Mouse (Mus musculus) cerebellum, adult (tissue): ENCODE measurements around the gene Tbcd.

Experiments used
- ATAC-seq: cut with Nextera tagmentation; 2 replicates; pipeline ENCODE4 v1.9.2; 2017; ENCODE audit warnings: mild to moderate bottlenecking, moderate library complexity, mixed read lengths; ENCODE audit not compliant: insufficient number of reproducible peaks, low FRiP score, low TSS enrichment

Gene Tbcd

DNA sequence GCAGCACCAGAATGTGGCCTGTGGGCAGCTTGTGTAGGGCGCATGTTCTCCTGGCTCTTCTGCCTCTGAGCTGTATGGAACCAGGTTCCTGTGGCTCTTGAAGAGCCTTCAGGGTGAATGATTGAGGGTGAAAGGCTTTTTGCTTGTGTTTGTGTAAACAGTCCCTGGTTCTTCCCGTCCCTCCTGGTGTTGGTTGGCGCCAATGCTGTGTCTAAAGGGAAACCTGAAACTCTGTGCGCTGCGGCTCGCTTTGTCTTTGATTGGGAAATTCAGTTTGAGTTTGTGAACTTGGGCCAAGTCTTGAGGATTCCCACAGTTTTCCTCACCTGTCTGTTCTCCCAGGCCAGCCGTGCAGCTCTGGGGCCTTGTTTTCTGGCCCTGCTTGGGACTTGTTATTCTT, 72.4 kb downstream of the Tbcd start:
- ATAC-seq: no peak

DNA sequence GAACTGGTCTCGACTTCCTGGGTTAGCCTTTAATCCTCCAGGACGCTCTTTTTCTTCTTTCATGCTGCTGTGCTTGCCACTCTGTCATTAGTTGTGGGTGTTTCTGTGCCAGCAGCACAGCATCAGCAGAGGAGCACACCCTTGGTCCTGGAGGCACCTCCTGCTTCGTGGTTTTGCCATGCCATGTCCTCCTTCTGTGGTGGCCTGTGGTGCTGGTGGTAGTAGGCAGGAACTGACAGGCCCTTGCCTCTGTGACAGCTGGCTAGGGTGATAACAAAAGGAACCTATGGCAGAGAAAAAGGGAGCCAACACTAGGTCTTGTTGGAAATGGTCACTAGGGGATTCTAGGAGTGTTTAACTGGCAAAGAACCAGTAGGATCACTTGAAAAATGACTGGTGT, 78.0 kb downstream of the Tbcd start:
- no peak for ATAC-seq

DNA sequence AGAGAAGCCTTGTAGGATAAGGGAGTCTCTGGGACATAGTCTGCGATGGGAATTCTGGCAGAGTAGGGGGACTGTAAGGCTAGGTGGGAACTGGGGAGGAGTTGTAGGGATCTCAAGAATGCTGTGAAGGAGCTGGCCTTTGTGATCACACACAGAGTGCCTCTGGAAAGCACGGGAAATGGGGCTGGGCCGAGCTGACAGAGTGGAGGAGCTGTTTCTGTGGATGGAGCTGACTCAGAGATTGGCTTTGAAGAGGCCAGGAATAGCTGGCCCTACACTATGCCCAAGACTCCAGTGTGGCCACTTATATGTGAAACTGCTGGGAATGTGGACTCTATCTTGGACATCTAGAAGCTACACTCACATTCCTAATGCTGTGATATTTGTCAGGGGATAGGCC, 84.8 kb downstream of the Tbcd start:
- ATAC-seq: no peak

DNA sequence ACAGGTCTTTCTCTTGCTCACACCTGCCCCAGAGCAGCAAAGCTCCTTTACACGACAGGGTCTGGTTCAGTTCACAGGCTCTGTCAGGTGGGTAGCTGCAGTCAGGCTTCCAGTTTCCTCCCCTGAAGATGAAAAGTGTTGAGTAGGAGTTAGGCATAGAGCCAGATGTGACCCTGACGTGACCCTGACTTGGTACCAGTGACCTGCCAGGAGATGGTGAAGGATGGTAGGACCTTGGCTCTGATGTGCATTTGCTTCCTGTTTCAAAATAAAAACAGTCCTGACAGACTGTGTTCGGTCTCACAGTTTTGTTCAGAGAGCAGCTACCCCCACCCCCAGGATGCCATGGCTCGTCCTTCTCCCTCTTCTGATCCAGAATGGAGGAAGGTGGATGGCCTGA, 90.7 kb downstream of the Tbcd start:
- no peak for ATAC-seq

DNA sequence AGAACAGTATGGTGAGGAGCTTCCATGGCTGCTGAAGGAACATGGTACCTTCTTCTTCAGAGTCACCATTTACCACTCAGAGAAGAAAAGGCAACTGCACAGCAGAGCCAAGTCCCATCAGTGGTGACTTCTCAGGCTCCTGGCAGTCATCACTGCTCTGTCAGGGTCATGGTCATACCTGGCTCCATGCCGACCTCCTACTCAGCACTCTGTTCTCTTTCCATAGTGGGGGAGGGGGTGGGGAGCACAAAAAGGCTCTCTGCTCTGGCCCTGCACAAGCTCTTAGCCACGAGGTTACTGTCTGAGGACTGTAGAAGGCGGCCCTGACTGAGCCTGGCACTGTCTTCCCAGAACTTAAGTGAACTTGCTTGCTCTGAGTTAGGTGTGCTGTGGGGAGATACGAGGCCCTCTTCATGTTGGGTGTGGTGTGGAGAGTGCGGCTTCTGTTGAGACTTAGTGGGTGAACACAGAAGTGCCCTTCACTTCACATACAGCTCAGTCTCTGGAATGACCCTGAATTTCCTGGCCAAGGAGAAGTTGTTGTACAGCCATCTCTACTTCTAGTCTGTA, 91.6 kb downstream of the Tbcd start:
- 0 out of 2 replicates have a peak, but pooled peaks have one; percentile 17 for ATAC-seq

DNA sequence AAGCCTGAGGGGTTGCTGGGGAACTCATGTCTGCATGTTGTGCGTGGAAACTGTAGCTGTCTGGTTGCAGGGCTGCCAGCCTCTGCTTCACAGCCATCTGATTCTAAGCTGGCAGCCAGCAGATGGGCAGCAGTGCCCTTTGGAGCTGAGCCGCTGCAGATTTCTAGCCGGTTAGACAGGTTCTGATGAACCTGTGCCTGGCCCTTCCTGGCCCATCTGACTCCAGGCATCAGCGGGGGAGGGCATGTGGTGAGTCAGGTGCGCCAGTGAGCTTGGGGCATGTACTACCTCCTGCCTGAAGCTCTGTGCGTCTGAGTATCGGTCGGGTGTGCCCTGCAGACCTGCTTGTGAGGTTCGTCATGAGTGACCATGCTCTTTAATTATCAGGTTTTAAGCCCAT, 92.2 kb downstream of the Tbcd start:
- peak; percentile 90 for ATAC-seq

DNA sequence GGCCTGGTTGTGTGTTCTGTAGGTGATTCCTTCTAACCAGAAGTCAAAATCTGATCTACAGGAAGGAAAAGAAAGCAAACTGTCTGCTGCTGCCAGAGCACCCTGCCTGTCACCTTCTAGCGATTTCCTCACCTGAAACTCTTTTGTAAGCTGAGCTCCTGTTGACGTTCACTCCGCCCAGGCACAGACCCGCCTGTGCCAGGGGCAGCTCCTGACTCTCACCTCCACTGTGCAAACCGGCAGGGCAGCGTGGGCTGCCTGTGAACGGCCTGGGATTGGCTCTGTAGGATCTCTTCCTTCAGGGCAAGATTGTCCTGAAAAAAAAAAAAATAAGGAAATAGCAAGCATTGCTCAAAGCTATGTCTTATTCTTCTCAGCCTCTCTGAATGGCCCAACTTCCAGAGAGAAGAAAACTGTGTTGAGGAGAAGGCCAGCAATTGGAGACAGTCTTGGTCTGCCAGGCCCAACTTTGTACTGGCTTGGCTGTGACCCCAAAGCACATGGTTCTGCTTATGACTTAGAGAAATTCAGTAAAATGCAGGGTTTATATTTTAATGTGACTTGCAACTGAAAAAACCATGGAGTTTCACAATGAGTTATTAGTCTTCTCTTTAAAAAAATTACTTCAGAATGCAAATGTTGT, 93.1 kb downstream of the Tbcd start:
- ATAC-seq: no peak

DNA sequence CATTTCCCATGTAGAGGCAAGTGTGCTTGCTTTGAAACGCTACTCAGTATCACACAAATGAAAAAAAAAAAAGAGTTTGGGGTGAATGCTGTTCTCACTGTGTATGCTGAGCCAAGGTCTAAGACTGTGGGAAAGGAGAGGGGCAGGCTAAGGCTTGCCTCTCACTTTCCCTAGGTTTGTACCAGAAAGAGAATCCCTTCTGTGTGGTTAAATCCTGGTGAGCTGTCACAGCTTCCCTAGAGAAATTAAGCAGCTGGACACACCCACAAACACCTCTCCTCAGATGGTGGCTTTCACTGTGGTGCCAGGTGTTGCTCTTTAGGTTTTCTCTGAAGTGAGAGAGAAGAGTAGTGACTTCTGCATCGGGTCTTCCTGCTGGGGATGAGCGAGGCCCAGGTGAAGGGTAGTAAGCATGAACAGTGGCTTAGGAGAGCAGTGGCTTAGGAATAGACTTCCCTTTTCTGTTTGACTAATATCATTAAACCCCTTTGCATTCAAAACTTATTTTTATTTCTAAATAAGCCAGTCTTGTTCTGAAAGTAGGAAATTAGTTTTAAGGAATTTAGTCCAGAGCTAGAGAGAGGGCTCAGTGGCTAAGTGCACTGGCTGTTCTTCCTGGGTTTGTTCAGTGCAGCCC, 93.8 kb downstream of the Tbcd start:
- ATAC-seq: no peak

DNA sequence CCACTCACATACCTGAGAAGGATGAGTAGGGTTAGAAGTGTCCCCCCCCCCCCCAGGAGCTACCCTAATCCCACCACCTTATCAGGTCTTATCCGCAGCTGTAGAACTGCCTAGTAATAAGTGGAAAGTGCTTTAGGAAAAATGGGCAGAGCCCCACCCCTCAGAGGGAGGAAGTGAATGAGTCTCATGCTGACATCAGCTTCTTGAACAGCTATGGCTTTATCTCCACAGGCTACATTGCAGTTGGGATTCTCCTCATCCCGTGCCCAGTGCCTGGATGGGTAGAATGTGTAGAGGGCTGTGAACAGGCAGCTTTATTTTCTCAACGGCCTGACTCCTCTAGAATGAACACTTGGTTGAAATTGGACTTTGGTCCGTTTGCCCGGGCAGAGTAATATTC, 95.5 kb downstream of the Tbcd start:
- ATAC-seq: no peak

DNA sequence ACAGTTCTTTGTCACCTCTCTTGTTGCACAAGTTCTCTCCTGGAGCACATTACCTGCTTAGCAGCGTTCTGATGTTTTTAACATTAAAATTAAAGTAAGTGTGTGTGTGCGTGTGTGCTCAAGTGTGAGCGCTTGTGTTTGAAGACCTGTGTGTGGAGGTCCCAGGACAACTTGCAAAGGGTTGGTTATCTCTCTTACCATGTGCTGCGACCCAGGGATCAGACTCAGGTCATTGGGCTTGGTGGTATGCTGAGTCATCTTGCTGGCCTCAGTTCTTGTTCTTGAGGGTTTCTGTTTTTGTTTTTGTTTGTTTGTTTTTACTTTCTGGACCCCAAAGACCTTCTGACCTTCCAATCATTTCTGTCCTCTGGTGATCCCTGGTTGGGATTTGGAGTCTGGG, 96.2 kb downstream of the Tbcd start:
- no peak for ATAC-seq

DNA sequence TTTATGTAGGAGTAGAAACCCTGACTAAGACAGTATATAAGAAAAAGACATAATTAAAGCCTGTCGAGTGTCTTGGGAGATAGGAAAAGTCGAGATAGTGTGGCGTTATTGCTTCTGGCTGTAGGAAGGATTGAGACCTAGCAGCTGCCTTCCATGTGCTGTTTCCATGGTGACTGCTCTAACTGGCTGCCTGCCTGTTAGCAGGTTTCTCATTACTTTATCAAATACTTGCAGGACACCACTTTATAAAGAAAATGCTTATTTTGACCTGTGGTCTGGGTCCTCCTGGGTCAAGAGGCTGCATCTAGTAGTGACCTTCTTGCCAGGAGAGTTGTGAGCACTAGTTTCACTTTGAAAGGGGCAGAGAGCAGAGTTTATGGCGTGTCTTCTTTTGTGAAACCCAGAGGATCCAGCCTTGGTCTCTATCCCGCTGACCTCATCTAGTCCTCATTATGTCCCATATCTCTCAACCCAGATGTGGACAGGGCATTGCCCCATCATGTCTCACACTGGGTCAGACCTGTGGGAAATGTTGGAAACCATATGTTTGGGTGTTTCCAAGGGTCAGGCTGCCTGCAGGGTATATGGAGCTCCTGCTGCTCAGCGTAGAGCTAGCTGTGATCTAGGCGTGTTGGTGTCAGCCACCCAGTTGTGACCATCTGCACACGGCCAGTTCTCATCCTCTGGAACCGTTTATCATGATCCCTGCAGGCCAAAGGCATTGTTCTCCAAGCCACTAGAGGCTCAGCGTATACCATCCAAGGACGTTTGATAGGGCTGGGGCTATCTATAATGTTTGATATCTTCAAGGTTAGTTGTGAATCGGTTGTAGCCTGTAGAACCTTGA, 97.5 kb downstream of the Tbcd start:
- no peak for ATAC-seq

DNA sequence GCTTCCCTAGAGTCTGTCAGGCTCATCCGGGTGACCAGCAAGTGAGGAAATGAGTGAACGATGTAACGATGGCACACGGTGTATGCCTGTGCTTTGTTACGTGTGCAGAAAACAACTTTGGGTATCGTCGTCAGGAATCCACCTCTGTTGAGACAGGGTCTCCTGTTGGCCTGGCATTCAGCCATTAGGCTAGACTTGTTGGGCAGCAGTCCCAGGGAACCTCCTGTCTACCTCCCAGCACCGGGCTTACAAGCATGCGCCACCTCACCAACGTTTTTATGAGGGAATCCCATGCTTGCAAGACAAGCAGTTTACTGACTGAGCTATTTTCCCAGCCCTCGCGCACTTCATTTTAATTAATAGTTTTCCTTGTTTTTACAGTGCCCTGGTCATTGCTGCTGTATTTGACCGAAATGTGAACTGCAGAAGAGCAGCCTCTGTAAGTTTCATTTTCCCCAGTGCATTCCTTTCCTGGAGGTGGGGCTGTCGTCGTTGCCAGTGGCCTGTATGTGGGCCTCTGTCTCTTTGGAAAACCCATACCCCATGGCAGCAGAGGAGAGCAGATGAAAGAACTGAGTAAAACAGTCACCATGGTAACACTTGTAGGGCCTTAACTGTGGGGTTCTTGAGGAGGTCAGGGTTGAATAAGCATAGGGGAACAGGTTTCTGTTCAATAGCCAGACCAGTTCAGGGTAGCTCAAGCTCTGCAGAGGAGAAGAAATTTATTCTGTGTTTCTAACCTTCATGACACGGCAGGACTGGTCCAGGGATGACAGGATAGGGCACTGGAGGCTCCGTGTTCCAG, 98.3 kb downstream of the Tbcd start:
- no peak for ATAC-seq

DNA sequence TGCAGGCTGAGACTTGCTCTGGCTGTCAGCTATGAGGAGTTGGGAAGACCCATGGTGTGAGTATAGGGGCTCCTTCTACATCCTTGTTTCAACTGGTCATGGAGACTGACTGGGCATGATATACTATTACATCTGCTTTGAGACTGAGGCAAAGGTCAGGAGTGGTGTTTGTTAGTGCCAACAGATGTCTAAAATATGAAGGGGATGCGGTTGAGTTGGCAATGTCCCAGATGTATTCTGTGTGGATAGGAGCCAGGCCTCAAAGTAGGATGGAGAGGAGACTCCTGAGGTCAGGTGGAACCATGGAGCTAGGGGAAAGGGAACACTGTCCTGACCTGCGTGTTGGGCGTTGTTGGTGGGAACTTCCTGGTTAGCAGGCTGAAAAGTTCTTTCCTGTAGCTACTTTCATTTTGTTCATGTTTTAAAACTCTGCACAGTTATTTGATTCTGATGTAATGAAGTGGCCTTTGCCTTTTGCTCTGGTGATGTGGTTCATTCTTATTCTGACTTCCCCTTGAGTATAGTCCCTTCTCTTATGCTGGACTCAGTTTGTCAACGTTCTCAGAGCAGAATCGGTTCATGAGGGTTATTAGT, 99.6 kb downstream of the Tbcd start:
- no peak for ATAC-seq

DNA sequence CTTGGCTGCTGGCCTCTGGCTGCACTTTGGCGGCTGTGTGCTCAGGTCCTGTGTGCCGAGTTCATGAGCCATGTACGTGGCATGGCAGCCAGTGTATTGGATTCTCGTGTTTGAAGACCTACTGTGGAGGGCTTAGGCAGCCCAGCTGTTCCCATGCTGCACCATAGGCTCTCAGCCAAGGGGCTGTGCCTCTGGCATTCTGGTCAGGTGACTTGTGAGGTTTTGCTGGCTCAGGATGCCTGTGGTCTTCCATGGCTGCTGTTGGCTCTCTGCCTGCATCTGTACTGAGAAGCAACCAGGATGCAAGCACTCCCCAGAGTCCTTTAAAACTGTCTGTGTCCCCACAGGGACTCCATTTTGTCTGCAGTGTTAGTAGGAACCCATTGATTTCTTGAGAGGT, 100.4 kb downstream of the Tbcd start:
- no peak for ATAC-seq

DNA sequence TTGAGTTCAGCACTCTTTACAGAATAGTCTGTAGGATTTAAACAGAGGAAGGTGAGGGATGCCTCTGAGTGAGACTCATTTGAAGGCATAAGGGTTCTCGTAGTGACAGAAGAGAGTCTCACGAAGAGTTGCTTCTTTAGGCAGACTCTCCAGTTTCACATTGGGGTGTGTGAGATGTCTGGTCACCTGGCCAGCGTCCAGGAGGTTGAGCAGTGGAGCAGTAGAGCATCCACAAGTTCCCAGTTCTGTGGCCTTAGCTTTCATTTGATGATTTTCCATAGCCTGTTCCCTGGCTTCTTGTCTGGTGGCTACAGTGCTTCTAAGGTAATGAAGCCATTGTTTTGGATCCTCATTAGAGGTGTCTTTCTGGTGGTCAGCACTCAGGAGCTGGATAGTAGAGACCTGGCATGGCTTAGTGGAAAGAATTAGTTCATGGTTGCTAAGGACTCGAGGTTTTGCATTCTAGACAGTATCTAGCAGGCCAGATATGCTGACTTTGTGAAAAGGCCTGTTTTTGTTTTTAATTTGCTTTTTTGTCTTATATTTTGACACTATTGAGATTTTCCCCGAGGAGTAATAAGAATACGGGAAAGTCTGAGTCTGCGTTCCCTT, 101.2 kb downstream of the Tbcd start:
- ATAC-seq: no peak

DNA sequence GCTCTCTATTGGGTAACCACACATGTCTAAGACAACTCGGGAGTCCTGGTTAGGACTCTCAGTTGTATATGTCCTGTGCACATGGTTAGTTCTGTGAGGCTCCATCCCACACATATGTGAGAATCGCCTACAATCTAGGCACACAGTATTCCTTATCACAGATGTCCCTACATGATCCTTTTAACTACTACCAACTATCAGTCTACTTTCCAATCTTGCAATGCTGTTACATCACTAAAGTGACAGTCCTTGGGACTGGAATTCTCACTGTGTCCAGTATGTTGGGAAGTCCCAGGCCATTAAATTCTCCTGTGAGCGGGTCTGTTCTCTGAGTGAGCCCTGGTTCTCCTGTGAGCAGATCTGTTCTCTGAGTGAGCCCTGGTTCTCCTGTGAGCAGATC, 101.7 kb downstream of the Tbcd start:
- ATAC-seq: no peak

DNA sequence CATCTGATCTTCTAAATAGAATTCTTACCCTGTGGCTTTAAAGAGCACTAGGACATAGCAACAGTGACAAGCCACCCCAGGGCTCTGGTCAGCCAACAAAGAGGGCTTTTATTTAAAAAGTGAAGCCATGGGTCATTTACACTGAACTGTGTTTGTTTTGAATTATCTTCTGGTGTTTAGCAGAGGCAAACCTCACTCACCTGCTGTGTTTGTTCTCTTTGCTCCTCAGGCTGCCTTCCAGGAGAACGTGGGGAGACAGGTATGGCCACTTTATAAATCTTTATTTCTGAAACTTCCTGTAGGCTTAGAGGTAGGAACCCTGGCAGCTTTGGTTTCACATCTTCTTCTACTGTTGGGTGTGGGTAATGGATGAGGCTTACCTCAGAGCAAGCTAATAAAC, 105.0 kb downstream of the Tbcd start:
- no peak for ATAC-seq

DNA sequence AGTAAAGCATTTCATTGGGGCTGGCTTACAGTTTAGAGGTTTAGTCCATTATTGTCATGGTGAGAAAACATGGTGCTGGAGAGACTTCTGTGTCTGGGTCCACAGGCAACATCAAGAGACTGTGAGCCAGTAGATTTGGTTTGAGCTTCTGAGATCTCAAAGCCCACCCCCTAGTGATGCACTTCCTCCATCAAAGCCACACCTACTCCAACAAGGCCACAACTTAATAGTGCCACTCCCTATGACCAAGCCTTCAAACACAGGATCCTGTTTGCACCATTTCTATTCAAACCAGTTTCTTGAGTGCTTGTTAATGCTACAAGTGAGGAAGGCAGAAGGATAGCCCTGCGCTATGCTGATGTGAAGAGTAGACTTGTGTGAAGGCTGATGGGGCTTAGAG, 106.2 kb downstream of the Tbcd start:
- ATAC-seq: no peak

DNA sequence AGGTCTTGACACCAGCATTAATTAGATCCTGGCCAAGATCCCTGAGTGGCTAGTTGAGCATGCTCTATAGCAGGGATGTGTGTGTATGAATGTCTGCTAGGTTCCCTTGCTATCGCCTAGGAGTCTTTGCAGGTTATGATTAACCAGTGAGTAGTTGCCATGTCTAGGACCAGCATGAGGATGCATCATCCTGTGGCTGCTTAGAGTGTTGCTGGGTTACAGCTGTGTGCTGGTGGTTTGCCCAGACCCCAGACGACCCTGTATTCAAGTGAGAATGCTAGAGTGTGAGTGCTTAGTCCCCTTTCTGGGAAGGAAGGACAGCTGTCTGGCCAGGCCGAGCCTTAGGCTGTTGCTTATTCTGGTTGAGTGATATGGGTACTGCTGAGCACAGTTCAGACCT, 106.8 kb downstream of the Tbcd start:
- ATAC-seq: no peak
